Comparison of ENCODE assay signal across 19 mouse cellular contexts in the genomic region with DNA sequence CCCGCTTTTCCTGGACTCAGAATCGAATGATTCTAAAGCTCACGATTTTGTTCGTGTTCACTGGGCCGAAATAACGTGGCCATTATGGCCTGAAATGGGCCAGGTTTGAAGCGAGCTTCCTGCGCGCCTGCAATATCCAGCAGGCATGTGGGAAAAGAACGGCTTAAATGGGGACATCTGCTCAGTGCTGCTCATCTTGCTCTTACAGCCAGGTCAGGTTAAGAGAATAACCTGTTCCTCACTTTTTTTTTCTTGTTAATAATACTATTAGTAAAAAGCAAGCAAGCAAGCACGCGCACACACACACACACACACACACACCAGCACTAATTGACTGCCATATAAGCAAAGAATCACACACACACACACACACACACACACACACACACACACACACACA. TPM values are rescaled to one million over a fixed set of nuclear protein-coding genes. Genes with fewer than 3 reads are reported as not detected.
DNase-seq lines count a peak whose midpoint lies in the region; ATAC-seq lines count a peak whose summit lies in the region.
"Had no signal": no experiment of that assay in that cellular context is flagged by ENCODE, and none has a peak within 500 bp of the region (broad histone marks: within the 10 kb centered on the region; RNA-seq: fewer than 3 reads in every experiment).

No protein-coding gene starts in this region.

- no peak overlapping the region for H3K4me3 ChIP-seq in hindbrain, embryonic 11.5 days (ENCODE audit: low read depth, low read length)
- no peak overlapping the region for H3K4me3 ChIP-seq in hindbrain, embryonic 14.5 days (replicated peaks; ENCODE audit: low read length)
- peak overlapping the region; percentile 5; the same call in 1 of the 2 replicates for H3K4me3 ChIP-seq in forebrain, embryonic 11.5 days (ENCODE audit: low read depth, low read length)
- H3K4me3 ChIP-seq in limb, embryonic 12.5 days (replicated peaks): no peak overlapping the region
- H3K4me3 ChIP-seq: lung, embryonic 15.5 days had no signal

- H3K36me3 ChIP-seq in hindbrain, embryonic 11.5 days (ENCODE audit: control insufficient read depth, insufficient read depth, low read length): no peaks in the 10 kb centered on the region
- H3K36me3 ChIP-seq in hindbrain, embryonic 14.5 days (replicated peaks; ENCODE audit: control insufficient read depth, insufficient read depth): no peaks in the 10 kb centered on the region
- H3K36me3 ChIP-seq in forebrain, embryonic 11.5 days (ENCODE audit: control insufficient read depth, insufficient read depth, low read length): no peaks in the 10 kb centered on the region
- no peaks in the 10 kb centered on the region for H3K36me3 ChIP-seq in limb, embryonic 12.5 days
- H3K36me3 ChIP-seq: lung, embryonic 15.5 days had no signal

- peaks cover 5% of the 10 kb centered on the region for H3K4me1 ChIP-seq in hindbrain, embryonic 11.5 days (replicated peaks; ENCODE audit: control insufficient read depth, insufficient read depth, low read length)
- peaks cover 9% of the 10 kb centered on the region for H3K4me1 ChIP-seq in hindbrain, embryonic 14.5 days (replicated peaks; ENCODE audit: control insufficient read depth, insufficient read depth, low read length)
- peaks cover 26% of the 10 kb centered on the region for H3K4me1 ChIP-seq in forebrain, embryonic 11.5 days (replicated peaks; ENCODE audit: control insufficient read depth, insufficient read depth, low read length)
- peaks cover 16% of the 10 kb centered on the region for H3K4me1 ChIP-seq in limb, embryonic 12.5 days (replicated peaks)

- peaks cover 51% of the 10 kb centered on the region for H3K27me3 ChIP-seq in hindbrain, embryonic 11.5 days (ENCODE audit: control insufficient read depth, insufficient read depth, low read length)
- peaks cover 97% of the 10 kb centered on the region for H3K27me3 ChIP-seq in hindbrain, embryonic 14.5 days (ENCODE audit: control insufficient read depth, insufficient read depth, low read length)
- H3K27me3 ChIP-seq in forebrain, embryonic 11.5 days (ENCODE audit: control insufficient read depth, insufficient read depth, low read length): peaks cover 43% of the 10 kb centered on the region
- H3K27me3 ChIP-seq in limb, embryonic 12.5 days: peaks cover 82% of the 10 kb centered on the region

- H3K27ac ChIP-seq in hindbrain, embryonic 11.5 days (ENCODE audit: low read depth, low read length): no peak overlapping the region
- no peak overlapping the region for H3K27ac ChIP-seq in hindbrain, embryonic 14.5 days
- no peak overlapping the region for H3K27ac ChIP-seq in forebrain, embryonic 11.5 days (ENCODE audit: low read depth, low read length)
- no peak overlapping the region for H3K27ac ChIP-seq in limb, embryonic 12.5 days
- H3K27ac ChIP-seq: lung, embryonic 15.5 days had no signal

- no peak overlapping the region for H3K9ac ChIP-seq in hindbrain, embryonic 11.5 days (ENCODE audit: low read depth, low read length)
- H3K9ac ChIP-seq in hindbrain, embryonic 14.5 days: no peak overlapping the region
- H3K9ac ChIP-seq in forebrain, embryonic 11.5 days (ENCODE audit: low read length): no peak overlapping the region
- H3K9ac ChIP-seq in limb, embryonic 12.5 days (replicated peaks): no peak overlapping the region
- H3K9ac ChIP-seq: lung, embryonic 15.5 days had no signal

- no peaks in the 10 kb centered on the region for H3K9me3 ChIP-seq in hindbrain, embryonic 11.5 days (ENCODE audit: control insufficient read depth, low read length)
- no peaks in the 10 kb centered on the region for H3K9me3 ChIP-seq in hindbrain, embryonic 14.5 days (ENCODE audit: control insufficient read depth, low read length)
- no peaks in the 10 kb centered on the region for H3K9me3 ChIP-seq in forebrain, embryonic 11.5 days (ENCODE audit: control insufficient read depth, low read length)
- H3K9me3 ChIP-seq in limb, embryonic 12.5 days: no peaks in the 10 kb centered on the region
- H3K9me3 ChIP-seq: lung, embryonic 15.5 days had no signal

- peak; percentile 22; the same call in 1 of the 2 replicates for ATAC-seq in hindbrain, embryonic 11.5 days (ENCODE audit: low FRiP score)
- ATAC-seq in hindbrain, embryonic 14.5 days (ENCODE audit: low FRiP score): no peak; the same call in 1 of the 2 replicates
- ATAC-seq in forebrain, embryonic 11.5 days (replicated peaks; ENCODE audit: low FRiP score): peak; percentile 70
- no peak for ATAC-seq in limb, embryonic 12.5 days (ENCODE audit: insufficient number of reproducible peaks, insufficient read depth, low FRiP score, low TSS enrichment, low read depth)
- ATAC-seq: activated CD4-positive, CD25-positive, alpha-beta regulatory T cell, adult 4 months; intestine, embryonic 16.5 days had no signal

- peak; percentile 73 for DNase-seq in hindbrain, embryonic 11.5 days (ENCODE audit: low spot score)
- no peak for DNase-seq in hindbrain, embryonic 14.5 days (ENCODE audit: low spot score)
- peak; percentile 81 for DNase-seq in embryo, embryonic 10 days (ENCODE audit: low spot score)
- peak; percentile 87 for DNase-seq in forebrain, embryonic 11.5 days (ENCODE audit: low spot score)
- DNase-seq in spleen, postnatal 10 days (ENCODE audit: low spot score in 2 of 2): no peak
- DNase-seq in ovary, postnatal 14 days (ENCODE audit: low spot score): no peak
- no peak for DNase-seq in layer of hippocampus, postnatal 25 days (ENCODE audit: extremely low spot score in 1 of 2, low spot score in 1 of 2)
- DNase-seq: cerebellum, adult 11 months; heart, postnatal 4 days; kidney, postnatal 14 days; thymus, postnatal 14 days had no signal

- peak overlapping the region; percentile 12; the same call in 1 of the 2 replicates for H3K4me2 ChIP-seq in hindbrain, embryonic 11.5 days (replicated peaks; ENCODE audit: low read depth, low read length)
- H3K4me2 ChIP-seq in hindbrain, embryonic 14.5 days (replicated peaks): no peak overlapping the region
- peak overlapping the region; percentile 40; the same call in 1 of the 2 replicates for H3K4me2 ChIP-seq in forebrain, embryonic 11.5 days (ENCODE audit: low read depth, low read length, severe bottlenecking)
- 0 out of 2 replicates have a peak overlapping the region, but pooled peaks have one; percentile 10 for H3K4me2 ChIP-seq in limb, embryonic 12.5 days
- H3K4me2 ChIP-seq: heart, embryonic 11.5 days; lung, embryonic 15.5 days had no signal

- WGBS in hindbrain, embryonic 11.5 days: 3% methylated on average over 12 of the region's 12 CpGs
- WGBS in hindbrain, embryonic 14.5 days: 4% methylated on average over 12 of the region's 12 CpGs
- 2% methylated on average over 11 of the region's 12 CpGs for WGBS in forebrain, embryonic 11.5 days
- WGBS in limb, embryonic 12.5 days: 2% methylated on average over 12 of the region's 12 CpGs

RNA-seq across cellular contexts. Expression of a gene that starts 5.3 kb away (rescaled TPM):
- 10.8 and 12.2 TPM in 2 replicates for polyA plus RNA-seq in hindbrain, embryonic 11.5 days (2014; fragmentation: Nextera tagmentation; extraction: Ambion mirVana)
- polyA plus RNA-seq in hindbrain, embryonic 14.5 days (2014; fragmentation: Nextera tagmentation; extraction: Ambion mirVana): 3.3 TPM in 2 replicates
- 21.5 and 24.0 TPM in 2 replicates for polyA plus RNA-seq in forebrain, embryonic 11.5 days (2014; fragmentation: Nextera tagmentation; extraction: Ambion mirVana)
- 4.4 and 4.7 TPM in 2 replicates for polyA plus RNA-seq in limb, embryonic 12.5 days (2016; fragmentation: Nextera tagmentation; extraction: Ambion mirVana)
- 1 to 10 TPM; 1.5 to 2.6 TPM for total RNA-seq in layer of hippocampus, postnatal 25 days (2021)
- total RNA-seq: gastrocnemius, postnatal 4 days; heart, postnatal 4 days; liver, adult 2 months; megakaryocyte, adult 5-6 weeks had no signal
- polyA plus RNA-seq: activated CD4-positive, CD25-positive, alpha-beta regulatory T cell, adult 4 months; intestine, embryonic 16.5 days; liver, adult 2 months; lung, embryonic 15.5 days had no signal

Comparison
In these comparisons a context has a peak if more than half of its experiments do, and no peak if none do; other contexts are left out.
1. ATAC-seq: peak in hindbrain, embryonic 11.5 days (single experiment) and forebrain, embryonic 11.5 days (single experiment); none in hindbrain, embryonic 14.5 days (single experiment) and limb, embryonic 12.5 days (single experiment).
2. DNase-seq: peak in hindbrain, embryonic 11.5 days (single experiment), embryo, embryonic 10 days (single experiment) and forebrain, embryonic 11.5 days (single experiment); none in hindbrain, embryonic 14.5 days (single experiment), spleen, postnatal 10 days (0 of 2), ovary, postnatal 14 days (single experiment) and layer of hippocampus, postnatal 25 days (0 of 2).